In the genomic region with DNA sequence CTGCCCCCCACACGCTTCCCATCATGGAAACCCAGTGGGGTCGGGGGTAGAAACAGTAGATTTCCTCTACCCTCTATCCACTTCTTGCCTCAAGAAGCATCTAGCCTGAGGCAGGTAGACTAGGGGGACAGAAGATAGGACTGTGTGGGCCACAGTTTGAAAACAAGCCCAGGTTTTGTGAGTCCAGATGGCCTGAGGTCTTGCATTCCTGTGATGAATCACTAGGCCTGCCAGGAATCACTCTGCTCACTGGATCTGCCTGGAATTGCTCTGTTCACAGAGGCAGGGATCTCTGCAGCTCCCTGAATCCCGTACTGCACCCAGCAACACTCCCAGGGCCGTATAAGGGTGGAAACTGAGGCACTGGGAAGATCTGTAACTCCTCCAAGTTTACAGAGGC, we compare ENCODE assay signal across 21 mouse cellular contexts. TPM values are rescaled to one million over a fixed set of nuclear protein-coding genes. Genes with fewer than 3 reads are reported as not detected.
DNase-seq lines count a peak whose midpoint lies in the region; ATAC-seq lines count a peak whose summit lies in the region.
"Had no signal": no experiment of that assay in that cellular context is flagged by ENCODE, and none has a peak within 500 bp of the region (broad histone marks: within the 10 kb centered on the region; RNA-seq: fewer than 3 reads in every experiment).

No protein-coding gene starts in this region.

- intact Hi-C loops in heart, postnatal 25 days (cut with DNase I), result no loop called here

- H3K27me3 ChIP-seq in kidney, embryonic 16.5 days (ENCODE audit: insufficient read depth, low read length), result no peaks in the 10 kb centered on the region
- peaks cover 19% of the 10 kb centered on the region for H3K27me3 ChIP-seq in hindbrain, embryonic 10.5 days (ENCODE audit: insufficient read depth, poor library complexity, severe bottlenecking)
- H3K27me3 ChIP-seq: forebrain, embryonic 13.5 days; hindbrain, embryonic 15.5 days; midbrain, embryonic 15.5 days had no signal

- H3K36me3 ChIP-seq in kidney, embryonic 16.5 days (ENCODE audit: insufficient read depth, low read length), result no peaks in the 10 kb centered on the region
- H3K36me3 ChIP-seq in hindbrain, embryonic 10.5 days, result no peaks in the 10 kb centered on the region
- H3K36me3 ChIP-seq: heart, embryonic 10.5 days; hindbrain, embryonic 15.5 days; limb, embryonic 15.5 days; midbrain, embryonic 15.5 days had no signal

- no peak overlapping the region for H3K27ac ChIP-seq in kidney, embryonic 16.5 days (ENCODE audit: low read length)
- no peak overlapping the region for H3K27ac ChIP-seq in hindbrain, embryonic 10.5 days
- H3K27ac ChIP-seq: forebrain, embryonic 13.5 days; heart, embryonic 10.5 days; hindbrain, embryonic 15.5 days; limb, embryonic 15.5 days; midbrain, embryonic 15.5 days had no signal

- no peak for DNase-seq in cerebellum, postnatal 4 days (ENCODE audit: low spot score in 2 of 2)
- DNase-seq in Muller cell, postnatal 12 days (ENCODE audit: inconsistent ontology term), result peak; percentile 84
- DNase-seq in cerebellum, adult 8-10 months, result peak; percentile 77
- peak; percentile 30 for DNase-seq in fibroblast of lung, adult 2 months (ENCODE audit: low read depth)
- DNase-seq in heart, postnatal 25 days (ENCODE audit: low spot score), result no peak
- DNase-seq in hindbrain, embryonic 10.5 days (ENCODE audit: low spot score), result no peak
- DNase-seq: adrenal gland, adult 8-10 months; gastrocnemius, postnatal 36 days; heart, postnatal 10 days; kidney, postnatal 14 days; lung, postnatal 10 days had no signal

- H3K4me3 ChIP-seq in kidney, embryonic 16.5 days (ENCODE audit: low read length), result no peak overlapping the region
- no peak overlapping the region for H3K4me3 ChIP-seq in hindbrain, embryonic 10.5 days
- H3K4me3 ChIP-seq: forebrain, embryonic 13.5 days; heart, embryonic 10.5 days; hindbrain, embryonic 15.5 days; limb, embryonic 15.5 days; midbrain, embryonic 15.5 days had no signal

- no peaks in the 10 kb centered on the region for H3K4me1 ChIP-seq in kidney, embryonic 16.5 days (ENCODE audit: insufficient read depth, low read length)
- H3K4me1 ChIP-seq in hindbrain, embryonic 10.5 days (replicated peaks), result peaks cover 3% of the 10 kb centered on the region; the same call in 1 of the 2 replicates
- H3K4me1 ChIP-seq: forebrain, embryonic 13.5 days; hindbrain, embryonic 15.5 days; limb, embryonic 15.5 days; midbrain, embryonic 15.5 days had no signal

- H3K4me2 ChIP-seq in kidney, embryonic 16.5 days (replicated peaks; ENCODE audit: low read depth, low read length), result no peak overlapping the region
- H3K4me2 ChIP-seq: forebrain, embryonic 13.5 days; hindbrain, embryonic 15.5 days; limb, embryonic 15.5 days; midbrain, embryonic 15.5 days had no signal

- H3K9ac ChIP-seq in kidney, embryonic 16.5 days (replicated peaks; ENCODE audit: low read length), result no peak overlapping the region
- H3K9ac ChIP-seq: forebrain, embryonic 13.5 days; hindbrain, embryonic 15.5 days; limb, embryonic 15.5 days; midbrain, embryonic 15.5 days had no signal

- H3K9me3 ChIP-seq in kidney, embryonic 16.5 days (ENCODE audit: low read length), result no peaks in the 10 kb centered on the region
- H3K9me3 ChIP-seq in hindbrain, embryonic 10.5 days, result no peaks in the 10 kb centered on the region
- H3K9me3 ChIP-seq: forebrain, embryonic 13.5 days; heart, embryonic 10.5 days; hindbrain, embryonic 15.5 days; limb, embryonic 15.5 days; midbrain, embryonic 15.5 days had no signal

- peak; percentile 86 for ATAC-seq in cerebellum, adult (ENCODE audit: insufficient number of reproducible peaks, low FRiP score, low TSS enrichment)
- no peak for ATAC-seq in kidney, embryonic 16.5 days (ENCODE audit: low FRiP score, low TSS enrichment)
- ATAC-seq: forebrain, embryonic 13.5 days; intestine, postnatal 0 days; midbrain, embryonic 15.5 days had no signal

- 72% methylated on average over 4 of the region's 4 CpGs for WGBS in kidney, embryonic 16.5 days
- 73% methylated on average over 4 of the region's 4 CpGs for WGBS in hindbrain, embryonic 10.5 days

RNA-seq across cellular contexts. Expression of a gene that starts 11.8 kb away (rescaled TPM):
- under 1 TPM; 0.06 to 0.26 TPM for total RNA-seq in heart, postnatal 25 days (2021)
- polyA plus RNA-seq in kidney, embryonic 16.5 days (2015; fragmentation: Nextera tagmentation; extraction: Ambion mirVana), result 0.33 and 0.54 TPM in 2 replicates
- polyA plus RNA-seq in hindbrain, embryonic 10.5 days (2016; fragmentation: Nextera tagmentation; extraction: Ambion mirVana), result not detected in 2 replicates
- total RNA-seq: gastrocnemius, postnatal 36 days had no signal
- polyA plus RNA-seq: forebrain, embryonic 13.5 days; heart, embryonic 10.5 days had no signal

RNA-seq across cellular contexts. Expression of a gene that starts 14.9 kb away (rescaled TPM):
- total RNA-seq in heart, postnatal 25 days (2021), result not detected
- 0.29 and 0.42 TPM in 2 replicates for polyA plus RNA-seq in kidney, embryonic 16.5 days (2015; fragmentation: Nextera tagmentation; extraction: Ambion mirVana)
- not detected in 2 replicates for polyA plus RNA-seq in hindbrain, embryonic 10.5 days (2016; fragmentation: Nextera tagmentation; extraction: Ambion mirVana)
- total RNA-seq: gastrocnemius, postnatal 36 days; layer of hippocampus, postnatal 14 days; megakaryocyte, adult 5-6 weeks had no signal
- polyA plus RNA-seq: forebrain, embryonic 13.5 days had no signal

RNA-seq across cellular contexts. Expression of a gene that starts 47.9 kb away (rescaled TPM):
- total RNA-seq in heart, postnatal 25 days (2021), result 10 to 100 TPM; 56.6 to 59.4 TPM
- polyA plus RNA-seq in kidney, embryonic 16.5 days (2015; fragmentation: Nextera tagmentation; extraction: Ambion mirVana), result 33.2 and 33.7 TPM in 2 replicates
- 9.8 and 9.9 TPM in 2 replicates for polyA plus RNA-seq in hindbrain, embryonic 10.5 days (2016; fragmentation: Nextera tagmentation; extraction: Ambion mirVana)

RNA-seq across cellular contexts. Expression of a gene that starts 54.9 kb away (rescaled TPM):
- total RNA-seq in heart, postnatal 25 days (2021), result 10 to 100 TPM; 35.4 to 37.3 TPM
- polyA plus RNA-seq in kidney, embryonic 16.5 days (2015; fragmentation: Nextera tagmentation; extraction: Ambion mirVana), result 41.5 and 43.1 TPM in 2 replicates
- 66.4 and 73.5 TPM in 2 replicates for polyA plus RNA-seq in hindbrain, embryonic 10.5 days (2016; fragmentation: Nextera tagmentation; extraction: Ambion mirVana)

Comparison
In these comparisons a context has a peak if more than half of its experiments do, and no peak if none do; other contexts are left out.
1. DNase-seq: peak in Muller cell, postnatal 12 days (single experiment), cerebellum, adult 8-10 months (single experiment) and fibroblast of lung, adult 2 months (single experiment); none in cerebellum, postnatal 4 days (0 of 2), heart, postnatal 25 days (single experiment) and hindbrain, embryonic 10.5 days (single experiment).